Mouse (Mus musculus) small intestine, adult 2 months (tissue): Measurements from ENCODE around the gene Ipo11.

ENCODE experiments used
- CTCF ChIP-seq: fragments of 200-500 bp; IDR thresholded peaks from 2 replicates; pipeline ENCODE4 v1.5.1; 2012; ENCODE audit warnings: low read depth, mild to moderate bottlenecking, control low read depth, inconsistent platforms, low read length, moderate library complexity, mixed read lengths; ENCODE audit not compliant: insufficient replicate concordance, insufficient read length; ENCODE audit errors: extremely low read depth
- POLR2A ChIP-seq: fragments of 200-500 bp; IDR thresholded peaks from 2 replicates; pipeline ENCODE4 v1.6.1; 2012; ENCODE audit warnings: low read depth, mild to moderate bottlenecking, control low read depth, inconsistent platforms, low read length, moderate library complexity

DNA sequence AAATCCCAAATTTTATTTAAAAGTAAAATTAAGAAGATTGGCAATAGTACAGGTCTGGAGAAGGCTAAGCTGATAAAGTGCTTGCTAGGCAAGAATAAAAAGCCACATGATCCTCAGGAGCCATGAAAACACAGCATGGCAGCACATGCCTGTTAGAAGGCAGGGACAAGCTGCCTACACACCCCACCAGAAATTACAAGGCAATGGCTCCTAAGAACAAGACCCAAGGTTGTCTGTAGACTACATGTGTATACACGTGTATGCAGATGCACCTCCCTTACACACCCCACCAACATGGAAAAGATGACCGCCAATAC is 112.9 kb downstream of the Ipo11 start:
- TF ChIP-seq POLR2A (no peak), CTCF (no peak)
